Mouse (Mus musculus): ENCODE data around the gene Slitrk5. TPM values are rescaled to one million over a fixed set of nuclear protein-coding genes. Genes with fewer than 3 reads are reported as not detected.

The Slitrk5 gene
- 0.16 TPM in 2 replicates for polyA plus RNA-seq (2012; rRNA removed)

GRCm38 (mm10) chr14:111674664-111675147 lies at the start of gene Slitrk5:
Gene Slitrk5 (plus strand): TSS chr14:111675097.

Measured in ovary, adult 2 months (tissue).